Mouse (Mus musculus) erythroblast, embryonic 14.5 days (primary cell): ENCODE results near the gene Wdtc1.

Source experiments
- GATA1 ChIP-seq: IDR thresholded peaks from 2 replicates; pipeline ENCODE4 v1.6.1; 2012; ENCODE audit warnings: low read length, inconsistent platforms, mixed read lengths
- TAL1 ChIP-seq: IDR thresholded peaks from 3 replicates; pipeline ENCODE4 v1.6.1; 2012; ENCODE audit warnings: low read length, inconsistent platforms, mixed read lengths

- TF ChIP-seq GATA1 (peak; percentile 54; the same call in 1 of the 2 replicates), TAL1 (peak; percentile 73)
Measured at GRCm38 (mm10) chr4:133394981-133395573, 41.8 kb upstream of the Wdtc1 start.
